Mouse (Mus musculus) cerebellum, postnatal 4 days (tissue): ENCODE results near the gene P4ha2.
"Not testable (repeated sequence)": the region's sequence is repeated elsewhere in the genome, so short reads cannot be mapped to it uniquely, and the experiment has no call there.

Experiments used
- DNase-seq, 2 experiments: peaks; one replicate each; pipeline ENCODE4 v3.0.0; 2022; ENCODE audit warnings: low spot score in 2 of 2, mixed read lengths in 1 of 2

P4ha2 gene

DNA sequence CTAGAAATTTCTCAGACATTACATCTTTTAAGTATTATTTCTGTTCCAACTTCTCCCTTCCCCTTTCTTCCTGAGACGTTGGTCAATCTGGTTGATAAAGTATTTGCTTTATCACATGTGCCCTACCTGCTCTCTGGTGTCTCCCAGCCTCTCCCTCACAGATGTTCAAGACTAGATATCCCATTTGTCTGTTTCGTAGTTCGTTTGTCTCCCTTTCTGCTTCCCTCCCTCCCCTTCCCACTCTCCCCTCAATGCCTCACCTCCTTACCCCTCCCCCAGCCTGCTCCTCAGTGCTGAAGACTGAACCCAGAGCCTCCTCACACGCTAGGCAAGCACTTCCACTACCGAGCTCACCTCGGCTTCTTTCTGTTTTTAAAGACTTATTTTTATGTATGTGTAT, 35.0 kb downstream of the P4ha2 start:
- DNase-seq = no peak

- DNase-seq = not testable (repeated sequence)
Measured at GRCm38 (mm10) chr11:54140159-54140558, 40.3 kb downstream of the P4ha2 start.

GRCm38 (mm10) chr11:54141200-54141971, 41.5 kb downstream of the P4ha2 start:
- no peak for DNase-seq

- DNase-seq = peak; percentile 60 to 71
Measured at GRCm38 (mm10) chr11:54144886-54145285, 45.0 kb downstream of the P4ha2 start.

DNA sequence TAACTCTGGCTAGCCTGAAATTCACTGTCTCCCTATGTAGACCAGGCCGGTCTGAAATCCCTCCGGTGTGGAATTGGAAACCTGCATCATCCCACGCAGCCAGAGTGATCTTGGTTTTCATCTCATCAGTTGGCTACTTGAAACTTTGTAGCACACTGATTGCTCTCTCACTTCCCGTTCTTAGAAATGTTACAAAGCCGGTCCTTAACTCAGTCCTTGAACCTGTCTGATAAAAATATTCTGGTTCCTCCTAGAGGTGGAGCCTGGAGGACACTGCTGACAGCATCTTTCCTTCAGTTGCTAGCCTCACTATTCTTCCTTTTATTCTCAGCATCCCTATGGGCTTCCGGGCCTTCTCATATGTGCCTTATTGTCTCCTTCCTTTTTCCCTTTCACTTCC, 46.1 kb downstream of the P4ha2 start:
- no peak for DNase-seq

GRCm38 (mm10) chr11:54149791-54150465, 50.0 kb downstream of the P4ha2 start:
- no peak for DNase-seq

DNA sequence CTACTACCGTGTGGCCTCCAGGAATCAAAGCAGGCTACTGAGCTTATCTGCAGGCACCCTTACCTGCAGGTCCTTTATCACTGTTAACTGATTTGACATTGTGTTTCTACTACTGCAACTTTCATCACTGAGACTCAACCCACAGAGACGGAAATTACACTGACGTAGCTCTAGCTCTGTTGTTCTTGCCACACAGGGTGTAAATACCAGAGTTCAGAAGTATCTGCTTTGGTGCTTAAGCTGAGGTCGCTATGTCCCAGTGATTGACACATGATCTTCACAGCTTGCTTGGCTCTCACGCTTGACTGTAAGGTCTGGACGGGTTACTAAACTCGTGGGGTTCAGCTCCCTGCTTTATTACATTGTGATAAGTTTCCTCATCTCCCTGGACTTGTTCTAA, 51.2 kb downstream of the P4ha2 start:
- no peak for DNase-seq

DNA sequence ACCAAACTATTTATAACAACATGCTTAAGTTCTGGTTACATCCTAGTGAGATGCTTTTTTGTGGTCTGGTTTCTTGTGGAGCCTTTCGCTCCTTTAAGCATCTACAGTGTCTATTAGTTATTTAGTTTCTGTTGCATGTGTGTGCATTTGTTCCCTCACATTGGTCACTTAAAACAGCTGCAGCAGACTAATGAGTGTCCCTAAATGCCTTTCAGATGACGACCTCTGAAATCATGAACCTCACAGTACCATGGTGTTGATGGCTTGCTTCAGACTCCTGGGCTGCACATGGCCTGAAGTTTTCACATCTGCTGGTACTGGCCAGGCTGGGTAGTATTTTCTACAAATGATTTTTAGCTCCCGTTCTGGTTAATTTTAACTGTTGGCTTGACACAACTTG, 53.1 kb downstream of the P4ha2 start:
- DNase-seq = no peak

- DNase-seq = no peak
Measured at GRCm38 (mm10) chr11:54155864-54156263, 56.0 kb downstream of the P4ha2 start.

- DNase-seq = no peak
Measured at GRCm38 (mm10) chr11:54156504-54156903, 56.6 kb downstream of the P4ha2 start.

DNA sequence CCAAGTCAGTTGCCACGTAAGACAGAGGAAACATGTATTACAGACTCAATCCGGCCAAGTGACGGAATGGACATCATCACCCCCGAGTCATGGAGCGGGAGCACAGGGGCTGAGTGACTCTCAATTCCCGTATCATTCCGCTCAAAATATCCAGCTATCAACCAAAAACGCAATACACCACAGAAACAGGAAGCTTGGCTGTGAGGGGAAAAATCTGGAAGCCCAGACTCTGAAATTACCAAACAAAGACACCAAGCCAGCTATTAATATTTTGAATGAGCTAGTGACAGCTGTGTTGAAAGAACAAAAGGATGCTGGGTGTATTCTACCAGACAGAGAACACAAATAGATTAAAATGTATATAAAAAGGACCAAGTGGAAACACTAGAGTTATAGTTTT, 57.7 kb downstream of the P4ha2 start:
- DNase-seq = no peak

DNA sequence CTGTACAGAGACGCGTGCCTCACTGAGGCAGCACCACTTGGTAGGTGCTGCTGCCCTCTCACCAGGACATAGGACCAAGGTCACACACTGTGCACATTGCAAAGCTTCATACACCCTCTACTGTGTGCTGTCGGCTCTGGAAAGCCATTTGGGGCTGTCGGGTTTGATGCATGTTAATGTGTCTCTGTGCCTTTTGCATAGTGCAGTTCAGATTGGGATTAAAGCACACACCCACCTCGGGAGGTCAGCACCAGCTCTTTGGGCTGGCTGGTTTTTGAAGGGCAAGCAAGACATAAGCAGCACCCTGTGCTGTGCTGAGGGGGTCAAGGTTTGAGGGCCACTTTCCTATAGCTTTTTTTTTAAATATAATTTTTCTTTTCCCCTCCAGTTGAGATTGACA, 60.5 kb downstream of the P4ha2 start:
- no peak for DNase-seq

GRCm38 (mm10) chr11:54160920-54161319, 61.0 kb downstream of the P4ha2 start:
- DNase-seq = no peak

DNA sequence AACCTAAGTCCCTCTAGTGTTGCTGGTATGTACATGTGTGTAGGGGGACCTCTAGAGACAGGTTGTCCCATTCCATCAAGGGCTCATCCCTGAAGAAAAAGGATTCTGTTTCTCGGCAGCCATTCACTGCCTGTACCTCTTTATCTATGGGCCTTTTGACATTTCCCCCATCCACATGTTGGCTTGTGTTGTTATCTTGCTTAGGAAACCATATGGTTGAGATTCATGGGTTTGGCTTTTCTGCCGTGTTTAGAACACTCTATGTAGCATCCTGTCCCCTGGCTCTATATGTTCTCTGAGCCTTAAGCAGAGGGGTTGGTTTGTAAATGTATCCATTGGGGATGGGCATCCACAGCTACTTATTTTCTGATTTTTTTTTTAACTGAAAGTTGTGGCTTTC, 61.6 kb downstream of the P4ha2 start:
- no peak for DNase-seq

DNA sequence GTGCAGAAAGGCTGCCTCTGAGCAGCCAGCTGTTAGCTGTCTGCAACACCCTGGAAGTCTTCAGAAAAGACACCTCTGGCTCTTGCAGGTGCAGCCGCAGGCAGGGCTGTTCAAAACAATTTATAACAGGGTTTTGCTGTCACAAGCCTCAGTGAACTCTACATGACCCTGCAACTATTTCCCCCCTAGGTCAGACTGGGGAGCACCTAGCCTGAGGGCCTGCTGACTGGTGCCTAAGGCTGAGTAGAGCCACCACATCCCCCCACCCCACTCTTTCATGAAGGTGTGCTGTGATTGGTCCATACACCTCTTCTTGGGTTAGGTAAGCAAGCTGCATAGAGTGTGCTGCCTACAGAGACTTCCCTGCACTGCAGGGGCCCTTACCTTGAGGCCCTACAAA, 63.1 kb downstream of the P4ha2 start:
- DNase-seq = no peak

- DNase-seq = no peak
Measured at GRCm38 (mm10) chr11:54169432-54170295, 69.8 kb downstream of the P4ha2 start.

GRCm38 (mm10) chr11:54171175-54171574, 71.3 kb downstream of the P4ha2 start:
- no peak for DNase-seq

- DNase-seq = no peak
Measured at GRCm38 (mm10) chr11:54174226-54174625, 74.3 kb downstream of the P4ha2 start.

- DNase-seq = no peak
Measured at GRCm38 (mm10) chr11:54174877-54175276, 75.0 kb downstream of the P4ha2 start.
